Mouse (Mus musculus) hindbrain, embryonic 15.5 days (tissue): ENCODE measurements around the gene Plxnb1. TPM values are rescaled to one million over a fixed set of nuclear protein-coding genes. Genes with fewer than 3 reads are reported as not detected.

Experiments
- ATAC-seq: fragments of 200-750 bp; cut with Nextera tagmentation; 2 replicates; pipeline ENCODE4 v1.8.0; 2017; ENCODE audit warnings: low read depth, moderate number of reproducible peaks, moderate TSS enrichment; ENCODE audit not compliant: low FRiP score
- H3K27ac ChIP-seq: fragments of 300-500 bp; sonication (generic); replicated peaks from 2 replicates; pipeline ENCODE4 v1.5.1; 2015; ENCODE audit warnings: mild to moderate bottlenecking, inconsistent platforms
- H3K27me3 ChIP-seq: fragments of 300-500 bp; sonication (generic); 2 replicates; pipeline ENCODE4 v1.6.1; 2015; ENCODE audit warnings: control low read depth, inconsistent platforms
- H3K36me3 ChIP-seq: fragments of 300-500 bp; sonication (generic); 2 replicates; pipeline ENCODE4 v1.6.1; 2015; ENCODE audit warnings: control low read depth, inconsistent platforms
- H3K4me1 ChIP-seq: fragments of 300-500 bp; sonication (generic); replicated peaks from 2 replicates; pipeline ENCODE4 v1.6.1; 2015; ENCODE audit warnings: control low read depth, inconsistent platforms
- H3K4me2 ChIP-seq: fragments of 300-500 bp; sonication (generic); 2 replicates; pipeline ENCODE4 v1.6.1; 2015; ENCODE audit warnings: moderate library complexity, mild to moderate bottlenecking, inconsistent platforms
- H3K4me3 ChIP-seq: fragments of 300-500 bp; sonication (generic); 2 replicates; pipeline ENCODE4 v1.5.1; 2015; ENCODE audit warnings: mild to moderate bottlenecking, inconsistent platforms
- H3K9ac ChIP-seq: fragments of 300-500 bp; sonication (generic); 2 replicates; pipeline ENCODE4 v1.6.1; 2015; ENCODE audit warnings: inconsistent platforms
- H3K9me3 ChIP-seq: fragments of 300-500 bp; sonication (generic); 2 replicates; pipeline ENCODE4 v1.6.1; 2016; ENCODE audit warnings: control low read depth, inconsistent platforms
- WGBS: fragments of 180-500 bp; shearing (Covaris S2); methylation state at CpG from one replicate; pipeline ENCODE4 v1.1.7; 2015; 5-methylcytosine and 5-hydroxymethylcytosine counted together
- polyA plus RNA-seq: library from polyadenylated mRNA; unstranded; fragments of >200 nt; fragmentation: Nextera tagmentation; extraction: Ambion mirVana; gene quantifications from 2 replicates; pipeline ENCODE4 v1.2.1, GENCODE M21; 2015

The Plxnb1 gene
- polyA plus RNA-seq, 1 experiment from 2014 or later, result 19.8 TPM

- Histone ChIP-seq H3K4me2 (no peak overlapping the region), H3K27me3 (no peaks in the 10 kb centered on the region), H3K4me1 (no peaks in the 10 kb centered on the region), H3K9ac (no peak overlapping the region), H3K9me3 (no peaks in the 10 kb centered on the region), H3K27ac (no peak overlapping the region), H3K4me3 (no peak overlapping the region), H3K36me3 (peaks cover 78% of the 10 kb centered on the region)
- WGBS, result 95% methylated on average over 11 of the region's 11 CpGs
- ATAC-seq, result no peak
Measured at GRCm38 (mm10) chr9:109110240-109110639, 15.1 kb downstream of the Plxnb1 start.

GRCm38 (mm10) chr9:109111101-109111500, 15.9 kb downstream of the Plxnb1 start:
- no peaks in the 10 kb centered on the region for H3K9me3 ChIP-seq
- peaks cover 77% of the 10 kb centered on the region for H3K36me3 ChIP-seq
- H3K4me3 ChIP-seq, result no peak overlapping the region
- H3K9ac ChIP-seq, result no peak overlapping the region
- no peak overlapping the region for H3K4me2 ChIP-seq
- H3K27ac ChIP-seq, result no peak overlapping the region
- H3K4me1 ChIP-seq, result no peaks in the 10 kb centered on the region
- no peaks in the 10 kb centered on the region for H3K27me3 ChIP-seq
- no peak for ATAC-seq
- WGBS, result 87% methylated on average over 4 of the region's 4 CpGs

- H3K9me3 ChIP-seq, result no peaks in the 10 kb centered on the region
- H3K27ac ChIP-seq, result no peak overlapping the region
- peaks cover 77% of the 10 kb centered on the region for H3K36me3 ChIP-seq
- H3K4me1 ChIP-seq, result no peaks in the 10 kb centered on the region
- WGBS, result 95% methylated on average over 9 of the region's 9 CpGs
- ATAC-seq, result no peak
- no peak overlapping the region for H3K9ac ChIP-seq
- no peak overlapping the region for H3K4me3 ChIP-seq
- no peaks in the 10 kb centered on the region for H3K27me3 ChIP-seq
- no peak overlapping the region for H3K4me2 ChIP-seq
Measured at GRCm38 (mm10) chr9:109111591-109111990, 16.4 kb downstream of the Plxnb1 start.

GRCm38 (mm10) chr9:109113331-109113730, 18.1 kb downstream of the Plxnb1 start:
- Histone ChIP-seq H3K27ac (no peak overlapping the region), H3K27me3 (no peaks in the 10 kb centered on the region), H3K36me3 (peaks cover 88% of the 10 kb centered on the region), H3K9me3 (no peaks in the 10 kb centered on the region), H3K4me1 (no peaks in the 10 kb centered on the region), H3K4me2 (no peak overlapping the region), H3K4me3 (no peak overlapping the region), H3K9ac (no peak overlapping the region)
- 96% methylated on average over 8 of the region's 8 CpGs for WGBS
- no peak for ATAC-seq

GRCm38 (mm10) chr9:109114276-109114675, 19.1 kb downstream of the Plxnb1 start:
- Histone ChIP-seq H3K9me3 (no peaks in the 10 kb centered on the region), H3K27me3 (no peaks in the 10 kb centered on the region), H3K36me3 (peaks cover 90% of the 10 kb centered on the region), H3K4me1 (no peaks in the 10 kb centered on the region), H3K4me2 (no peak overlapping the region), H3K4me3 (no peak overlapping the region), H3K27ac (no peak overlapping the region), H3K9ac (no peak overlapping the region)
- no peak for ATAC-seq
- WGBS, result 98% methylated on average over 11 of the region's 11 CpGs

- Histone ChIP-seq H3K4me2 (no peak overlapping the region), H3K27ac (no peak overlapping the region), H3K9me3 (no peaks in the 10 kb centered on the region), H3K27me3 (no peaks in the 10 kb centered on the region), H3K9ac (no peak overlapping the region), H3K4me3 (no peak overlapping the region), H3K4me1 (no peaks in the 10 kb centered on the region), H3K36me3 (peaks cover 90% of the 10 kb centered on the region)
- 0 out of 2 replicates have a peak, but pooled peaks have one; percentile 43 for ATAC-seq
- 91% methylated on average over 7 of the region's 7 CpGs for WGBS
Measured at GRCm38 (mm10) chr9:109114871-109115270, 19.7 kb downstream of the Plxnb1 start.

GRCm38 (mm10) chr9:109116205-109116604, 21.0 kb downstream of the Plxnb1 start:
- no peak for ATAC-seq
- H3K27ac ChIP-seq, result no peak overlapping the region
- H3K9me3 ChIP-seq, result no peaks in the 10 kb centered on the region
- no peaks in the 10 kb centered on the region for H3K27me3 ChIP-seq
- H3K9ac ChIP-seq, result no peak overlapping the region
- WGBS, result 95% methylated on average over 10 of the region's 10 CpGs
- peaks cover 78% of the 10 kb centered on the region for H3K36me3 ChIP-seq
- no peak overlapping the region for H3K4me2 ChIP-seq
- H3K4me1 ChIP-seq, result no peaks in the 10 kb centered on the region
- no peak overlapping the region for H3K4me3 ChIP-seq

- Histone ChIP-seq H3K4me1 (peaks cover 3% of the 10 kb centered on the region; the same call in 1 of the 2 replicates), H3K27me3 (no peaks in the 10 kb centered on the region), H3K27ac (no peak overlapping the region), H3K4me2 (no peak overlapping the region), H3K4me3 (no peak overlapping the region), H3K9me3 (no peaks in the 10 kb centered on the region), H3K36me3 (peaks cover 59% of the 10 kb centered on the region), H3K9ac (no peak overlapping the region)
- 85% methylated on average over 4 of the region's 4 CpGs for WGBS
- ATAC-seq, result no peak
Measured at GRCm38 (mm10) chr9:109118106-109118505, 22.9 kb downstream of the Plxnb1 start.

GRCm38 (mm10) chr9:109119571-109119970, 24.4 kb downstream of the Plxnb1 start:
- peaks cover 49% of the 10 kb centered on the region for H3K36me3 ChIP-seq
- no peak overlapping the region for H3K27ac ChIP-seq
- H3K4me3 ChIP-seq, result no peak overlapping the region
- WGBS, result 93% methylated on average over 9 of the region's 9 CpGs
- no peak for ATAC-seq
- no peaks in the 10 kb centered on the region for H3K9me3 ChIP-seq
- H3K4me1 ChIP-seq, result peaks cover 6% of the 10 kb centered on the region; the same call in 1 of the 2 replicates
- H3K9ac ChIP-seq, result no peak overlapping the region
- no peaks in the 10 kb centered on the region for H3K27me3 ChIP-seq
- H3K4me2 ChIP-seq, result no peak overlapping the region

- Histone ChIP-seq H3K9me3 (no peaks in the 10 kb centered on the region), H3K4me2 (no peak overlapping the region), H3K9ac (no peak overlapping the region), H3K27me3 (no peaks in the 10 kb centered on the region), H3K4me1 (peaks cover 6% of the 10 kb centered on the region; the same call in 1 of the 2 replicates), H3K36me3 (peaks cover 37% of the 10 kb centered on the region), H3K4me3 (no peak overlapping the region), H3K27ac (no peak overlapping the region)
- ATAC-seq, result no peak
- 93% methylated on average over 6 of the region's 6 CpGs for WGBS
Measured at GRCm38 (mm10) chr9:109120956-109121355, 25.8 kb downstream of the Plxnb1 start.

- no peaks in the 10 kb centered on the region for H3K27me3 ChIP-seq
- H3K9me3 ChIP-seq, result no peaks in the 10 kb centered on the region
- H3K4me3 ChIP-seq, result no peak overlapping the region
- ATAC-seq, result no peak
- WGBS, result 49% methylated on average over 2 of the region's 2 CpGs
- no peak overlapping the region for H3K4me2 ChIP-seq
- no peak overlapping the region for H3K9ac ChIP-seq
- peaks cover 6% of the 10 kb centered on the region; the same call in 1 of the 2 replicates for H3K4me1 ChIP-seq
- H3K27ac ChIP-seq, result no peak overlapping the region
- peaks cover 21% of the 10 kb centered on the region for H3K36me3 ChIP-seq
Measured at GRCm38 (mm10) chr9:109122553-109123085, 27.4 kb downstream of the Plxnb1 start.

GRCm38 (mm10) chr9:109123266-109123665, 28.1 kb downstream of the Plxnb1 start:
- no peak for ATAC-seq
- no peak overlapping the region for H3K9ac ChIP-seq

GRCm38 (mm10) chr9:109124164-109124563, 29.0 kb downstream of the Plxnb1 start:
- no peak for ATAC-seq
- Histone ChIP-seq H3K9ac (no peak overlapping the region), H3K27ac (no peak overlapping the region), H3K4me1 (peaks cover 6% of the 10 kb centered on the region; the same call in 1 of the 2 replicates), H3K27me3 (no peaks in the 10 kb centered on the region), H3K4me2 (no peak overlapping the region), H3K9me3 (no peaks in the 10 kb centered on the region), H3K36me3 (peaks cover 7% of the 10 kb centered on the region; the same call in 1 of the 2 replicates), H3K4me3 (no peak overlapping the region)
- 90% methylated on average over 3 of the region's 3 CpGs for WGBS

More at GRCm38 (mm10) chr9:109123266-109123665, 28.1 kb downstream of the Plxnb1 start:
- 53% methylated on average over 6 of the region's 6 CpGs for WGBS
- no peak overlapping the region for H3K4me2 ChIP-seq
- H3K4me1 ChIP-seq, result peaks cover 6% of the 10 kb centered on the region; the same call in 1 of the 2 replicates
- no peak overlapping the region for H3K27ac ChIP-seq
- H3K9me3 ChIP-seq, result no peaks in the 10 kb centered on the region
- H3K27me3 ChIP-seq, result no peaks in the 10 kb centered on the region
- peaks cover 16% of the 10 kb centered on the region; the same call in 1 of the 2 replicates for H3K36me3 ChIP-seq
- H3K4me3 ChIP-seq, result no peak overlapping the region
